Mouse (Mus musculus): ENCODE measurements around the gene Nol3. TPM values are rescaled to one million over a fixed set of nuclear protein-coding genes. Genes with fewer than 3 reads are reported as not detected.

Gene Nol3
- total and polyA plus RNA-seq, 3 experiments: 0.63 to 0.89 TPM; not detected in 1

DNA sequence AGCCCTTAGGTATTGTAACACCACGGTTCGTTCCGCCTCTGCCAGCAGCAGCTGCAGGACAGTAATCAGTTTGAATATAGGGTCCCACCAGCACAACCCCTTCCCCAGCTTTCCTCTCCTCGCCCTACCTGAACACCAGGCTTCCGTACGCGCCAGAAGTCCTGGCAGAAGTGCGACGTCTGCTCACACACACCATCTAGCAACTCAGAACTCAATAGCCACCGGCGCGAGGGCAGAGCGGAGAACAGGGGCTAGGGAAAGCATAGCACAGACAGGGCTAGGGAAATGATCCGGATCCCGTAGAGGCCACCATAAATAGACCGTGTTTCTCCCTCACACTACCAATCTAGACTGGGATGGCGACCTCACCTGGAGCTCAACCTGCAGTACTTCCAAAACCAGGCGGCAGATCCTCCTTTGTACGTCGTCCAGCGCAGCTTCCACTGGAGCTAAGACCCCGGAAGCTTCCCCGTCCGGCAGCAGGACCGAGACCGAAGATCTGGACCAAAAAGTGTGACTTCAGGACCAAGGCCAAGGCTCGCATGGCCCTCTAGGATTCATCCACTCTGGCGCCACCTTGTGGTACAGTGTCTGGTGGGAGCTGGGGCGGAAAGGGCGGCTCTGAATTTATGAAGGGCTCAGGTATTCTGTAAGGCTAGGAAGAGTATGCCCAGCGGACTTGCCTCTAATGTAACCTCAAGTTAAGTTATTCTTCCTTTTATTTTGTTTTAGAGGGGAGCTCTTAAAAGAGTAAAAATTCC, 14.8 kb downstream of the Nol3 start:
- peaks cover 4 to 13% of the 10 kb centered on the region in 2 experiments; a peak in 3 of 4 replicates for H3K4me1 ChIP-seq (ENCODE audit: control insufficient read depth in 1 of 2, insufficient read depth in 2 of 2, low read length in 2 of 2)
- no peaks in the 10 kb centered on the region for H3K27me3 ChIP-seq (ENCODE audit: control insufficient read depth in 1 of 2, insufficient read depth in 2 of 2, low read length in 2 of 2)
- DNase-seq (ENCODE audit: low read depth, low spot score): peak; percentile 92
- peaks cover 3% of the 10 kb centered on the region for H3K79me2 ChIP-seq (ENCODE audit: control insufficient read depth, insufficient read depth, low read length, poor library complexity)
- H3K9ac ChIP-seq (ENCODE audit: control insufficient read depth, low read depth, low read length, poor library complexity, severe bottlenecking): no peak overlapping the region
- H3K27ac ChIP-seq (ENCODE audit: control insufficient read depth, low read depth, low read length): no peak overlapping the region
- H3K9me3 ChIP-seq (replicated peaks; ENCODE audit: insufficient read depth, low read length): no peaks in the 10 kb centered on the region
- H3K36me3 ChIP-seq (ENCODE audit: control insufficient read depth in 1 of 2, insufficient read depth in 2 of 2, low read length in 2 of 2): no peaks in the 10 kb centered on the region; a peak in 1 of 4 replicates
- H3K4me3 ChIP-seq (ENCODE audit: control insufficient read depth in 1 of 2, insufficient read depth in 1 of 2, low read depth in 2 of 2, low read length in 2 of 2): no peak overlapping the region
- TF ChIP-seq POLR2AphosphoS2 (IDR thresholded peaks at IDR 0.05; ENCODE audit: low read length): no peak
- no peak for TF ChIP-seq GATA1 (IDR thresholded peaks at IDR 0.05; ENCODE audit: low read depth, low read length)
- TF ChIP-seq MAZ (IDR thresholded peaks at IDR 0.05; ENCODE audit: low read depth, low read length): peak; percentile 68; the same call in 1 of the 2 replicates
- TF ChIP-seq RCOR1 (IDR thresholded peaks at IDR 0.05; ENCODE audit: low read depth, low read length): no peak
- TF ChIP-seq UBTF (IDR thresholded peaks at IDR 0.05; ENCODE audit: borderline replicate concordance, insufficient read depth, low read depth, low read length): no peak
- no peak for TF ChIP-seq MEF2A (IDR thresholded peaks at IDR 0.05; ENCODE audit: extremely low read depth, insufficient replicate concordance, low read depth, low read length, poor library complexity, severe bottlenecking)
- peak; percentile 79 for TF ChIP-seq MAX (IDR thresholded peaks at IDR 0.05; ENCODE audit: low read length)
- no peak for TF ChIP-seq KAT2A (conservative IDR thresholded peaks at IDR 0.05; ENCODE audit: low read depth, low read length)
- no peak for TF ChIP-seq ETS1 (IDR thresholded peaks at IDR 0.05; ENCODE audit: low read depth, low read length)
- TF ChIP-seq RAD21 (IDR thresholded peaks at IDR 0.05; ENCODE audit: low read depth, low read length): peak; percentile 73
- TF ChIP-seq CHD2 (IDR thresholded peaks at IDR 0.05; ENCODE audit: low read length): no peak
- TF ChIP-seq SIN3A (IDR thresholded peaks at IDR 0.05; ENCODE audit: low read length): peak; percentile 99
- no peak for TF ChIP-seq CHD1 (IDR thresholded peaks at IDR 0.05; ENCODE audit: low read depth, low read length)
- TF ChIP-seq EP300 (IDR thresholded peaks at IDR 0.05; ENCODE audit: low read depth in 1 of 2, low read length in 2 of 2): 0 out of 4 replicates have a peak, but pooled peaks of 1 of the 2 experiments have one; percentile 25
- no peak for TF ChIP-seq TCF12 (IDR thresholded peaks at IDR 0.05; ENCODE audit: low read depth, low read length)
- no peak for TF ChIP-seq NELFE (IDR thresholded peaks at IDR 0.05; ENCODE audit: low read depth, low read length)
- TF ChIP-seq ZNF384 (IDR thresholded peaks at IDR 0.05; ENCODE audit: low read depth, low read length): no peak
- TF ChIP-seq JUND (IDR thresholded peaks at IDR 0.05; ENCODE audit: low read depth, low read length): no peak
- TF ChIP-seq SMC3 (IDR thresholded peaks at IDR 0.05; ENCODE audit: low read depth, low read length): peak; percentile 97
- no peak for TF ChIP-seq TAL1 (IDR thresholded peaks at IDR 0.05; ENCODE audit: low read length)
- 0 out of 2 replicates have a peak, but pooled peaks have one; percentile 41 for TF ChIP-seq MYC (IDR thresholded peaks at IDR 0.05; ENCODE audit: low read depth, low read length)
- no peak for TF ChIP-seq USF2 (IDR thresholded peaks at IDR 0.05; ENCODE audit: borderline replicate concordance in 1 of 2, insufficient read depth in 1 of 2, low read depth in 1 of 2, low read length in 2 of 2)
- TF ChIP-seq ZKSCAN1 (IDR thresholded peaks at IDR 0.05; ENCODE audit: low read depth, low read length): no peak
- TF ChIP-seq MYB (IDR thresholded peaks at IDR 0.05; ENCODE audit: low read depth, low read length): no peak
- no peak for TF ChIP-seq GABPA (IDR thresholded peaks at IDR 0.05; ENCODE audit: low read depth, low read length)
- TF ChIP-seq MXI1 (IDR thresholded peaks at IDR 0.05; ENCODE audit: low read depth, low read length): peak; percentile 98
- TF ChIP-seq POLR2AphosphoS5 (IDR thresholded peaks at IDR 0.05; ENCODE audit: borderline replicate concordance, low read depth, low read length): no peak
- no peak for TF ChIP-seq ZMIZ1 (IDR thresholded peaks at IDR 0.05; ENCODE audit: low read depth, low read length)
- TF ChIP-seq NRF1 (IDR thresholded peaks at IDR 0.05; ENCODE audit: insufficient read depth, low read depth, low read length, poor library complexity, severe bottlenecking): no peak
- no peak for TF ChIP-seq TBP (IDR thresholded peaks at IDR 0.05; ENCODE audit: low read depth, low read length)
- TF ChIP-seq E2F4 (IDR thresholded peaks at IDR 0.05; ENCODE audit: borderline replicate concordance, low read depth, low read length): no peak
- peak; percentile 57; the same call in 1 of the 2 replicates for TF ChIP-seq ELF1 (IDR thresholded peaks at IDR 0.05; ENCODE audit: low read depth, low read length)
- no peak for TF ChIP-seq MAFK (IDR thresholded peaks at IDR 0.05; ENCODE audit: borderline replicate concordance, low read depth, low read length)
- peak; percentile 53; the same call in 1 of the 2 replicates for TF ChIP-seq BHLHE40 (IDR thresholded peaks at IDR 0.05; ENCODE audit: borderline replicate concordance, low read depth, low read length)
- TF ChIP-seq CTCF (IDR thresholded peaks at IDR 0.05 in 2 of 3, conservative IDR thresholded peaks at IDR 0.05 in 1 of 3; ENCODE audit: control insufficient read depth in 1 of 3, insufficient read depth in 1 of 3, low read depth in 2 of 3, low read length in 3 of 3, poor library complexity in 1 of 3, severe bottlenecking in 1 of 3): peak; percentile 81 to 98 (median 95)
- peak; percentile 82 for TF ChIP-seq ZC3H11A (IDR thresholded peaks at IDR 0.05; ENCODE audit: low read depth, low read length)
